Mouse (Mus musculus): ENCODE results near the gene Znhit1.
A peak's percentile ranks its signal among the peaks of the same experiment; 100 is the strongest.
"Not testable (repeated sequence)": the region's sequence is repeated elsewhere in the genome, so short reads cannot be mapped to it uniquely, and the experiment has no call there.

Gene Znhit1

GRCm38 (mm10) chr5:136953015-136953414 is 34.8 kb downstream of the Znhit1 start, which contains the start of gene Fis1:
TSS of gene Fis1 (plus strand) at chr5:136953275.
- peak; percentile 67 to 73 for DNase-seq (ENCODE audit: low spot score in 2 of 2)

DNA sequence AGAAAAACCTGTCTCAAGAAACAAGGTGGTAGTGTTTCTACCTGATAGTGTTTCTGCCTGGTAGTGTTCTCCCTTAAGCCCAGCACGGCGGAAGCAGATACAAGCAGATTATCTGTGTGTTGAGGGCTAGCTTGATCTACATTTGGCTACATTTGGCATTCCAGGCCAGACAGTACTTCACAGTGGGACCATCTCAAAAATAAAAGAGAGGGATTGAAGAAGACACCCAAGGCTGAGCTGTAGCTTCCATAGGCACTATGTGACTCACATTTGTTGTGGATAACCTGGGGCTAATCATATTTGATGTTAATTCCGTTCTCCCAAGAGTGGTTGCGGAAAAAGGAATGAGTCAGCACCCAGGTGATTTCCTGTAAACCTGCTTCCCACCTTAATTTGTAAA is 35.7 kb downstream of the Znhit1 start:
- DNase-seq (ENCODE audit: low spot score in 2 of 2): no peak

DNA sequence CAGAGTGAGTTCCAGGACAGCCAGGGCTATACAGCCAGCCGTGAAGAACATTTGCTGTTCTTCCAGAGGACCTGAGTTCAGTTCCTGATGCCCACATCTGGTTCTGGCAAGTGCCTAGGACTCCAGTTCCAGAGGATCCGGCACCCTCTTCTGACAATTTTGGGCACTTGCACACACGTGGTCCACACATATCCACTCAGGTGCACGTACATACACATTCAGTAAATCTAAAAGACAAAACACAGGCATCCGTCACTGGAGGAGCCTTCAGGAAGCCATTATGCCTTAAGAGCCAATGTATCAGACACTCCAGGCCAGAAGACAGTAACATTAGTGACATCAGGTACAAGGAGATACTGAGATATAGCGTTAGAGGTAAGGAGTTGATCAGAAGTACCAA is 37.3 kb downstream of the Znhit1 start:
- no peak for DNase-seq (ENCODE audit: low spot score in 2 of 2)

DNA sequence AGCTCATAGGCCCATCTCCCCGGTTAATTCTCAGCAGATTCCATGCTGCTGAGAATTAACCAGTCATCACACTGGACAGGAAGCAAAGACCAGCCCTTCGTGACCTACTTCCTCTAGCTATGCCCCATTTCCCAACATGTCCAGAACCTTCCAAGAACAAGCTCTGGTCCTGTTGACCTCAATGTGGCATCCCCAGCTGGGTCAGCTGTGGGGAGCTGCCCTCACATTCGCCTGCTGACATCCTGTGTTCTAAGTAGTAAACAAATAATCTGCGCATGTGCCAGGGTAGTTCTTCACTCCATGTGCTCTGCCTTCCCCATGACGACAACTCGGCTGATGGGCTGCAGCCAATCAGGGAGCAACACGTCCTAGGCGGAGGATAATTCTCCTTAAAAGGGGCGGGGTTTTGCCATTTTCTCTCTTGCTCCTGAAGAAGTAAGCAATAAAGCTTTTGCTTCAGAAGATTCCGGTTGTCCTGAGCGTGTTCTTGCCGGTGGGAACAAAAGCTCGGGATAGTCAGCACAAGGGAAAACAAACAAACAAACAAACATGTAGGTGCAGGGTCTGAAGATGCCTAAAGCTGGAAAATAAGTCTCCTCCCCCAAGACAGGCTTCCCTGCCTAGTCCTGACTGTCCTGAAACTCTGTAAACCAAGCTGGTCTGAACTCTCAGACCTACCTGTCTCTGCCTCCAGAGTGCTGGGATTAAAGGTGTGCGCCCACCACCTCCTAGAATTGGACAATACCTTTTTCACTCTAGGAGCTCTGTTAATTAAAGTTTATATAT is 38.1 kb downstream of the Znhit1 start:
- DNase-seq (ENCODE audit: low spot score in 2 of 2): not testable (repeated sequence)

- DNase-seq (ENCODE audit: low spot score in 2 of 2): no peak
Measured at GRCm38 (mm10) chr5:136947874-136948273, 39.9 kb downstream of the Znhit1 start.

GRCm38 (mm10) chr5:136945084-136945483 is 42.7 kb downstream of the Znhit1 start:
- no peak for DNase-seq (ENCODE audit: low spot score in 2 of 2)

DNA sequence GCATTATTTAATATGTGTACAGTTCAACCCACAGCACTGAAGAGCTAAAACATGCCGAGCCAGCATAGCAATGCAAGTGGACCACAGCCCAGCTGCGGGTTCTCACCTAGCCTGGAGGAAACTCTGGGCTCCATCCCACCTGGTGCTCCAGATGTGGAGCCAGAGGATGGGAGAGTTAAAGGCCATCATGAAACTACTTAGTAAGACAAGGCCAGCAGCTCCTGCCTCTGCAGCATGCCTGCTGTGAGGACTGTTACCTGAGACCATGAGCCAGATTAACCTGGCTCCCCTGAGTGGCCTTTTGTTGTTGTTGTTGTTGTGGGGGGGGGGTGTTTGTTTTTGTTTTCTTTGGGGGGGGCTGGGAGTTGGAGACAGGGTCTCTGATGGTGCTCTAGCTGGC is 44.4 kb downstream of the Znhit1 start:
- DNase-seq (ENCODE audit: low spot score in 2 of 2): no peak

DNA sequence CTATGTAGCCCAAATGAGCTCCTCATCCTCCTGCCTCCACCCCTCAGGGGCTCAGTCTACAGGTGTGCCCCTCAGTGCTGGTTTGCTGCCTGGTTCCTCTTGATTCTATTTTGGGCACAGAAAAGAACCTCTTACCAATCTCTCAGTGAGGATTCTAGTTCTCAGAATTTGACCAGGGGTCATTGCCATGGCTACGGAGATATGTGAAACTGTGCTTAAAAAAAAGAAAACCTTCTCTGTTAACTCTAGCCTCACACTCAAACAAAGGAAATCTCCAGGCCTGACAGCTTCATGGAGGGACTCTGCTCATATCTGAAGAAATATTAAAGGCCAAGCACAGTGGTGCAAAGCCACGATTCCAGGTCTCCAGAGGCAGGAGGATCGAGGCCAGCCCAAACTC is 45.0 kb downstream of the Znhit1 start:
- DNase-seq (ENCODE audit: low spot score in 2 of 2): no peak

DNA sequence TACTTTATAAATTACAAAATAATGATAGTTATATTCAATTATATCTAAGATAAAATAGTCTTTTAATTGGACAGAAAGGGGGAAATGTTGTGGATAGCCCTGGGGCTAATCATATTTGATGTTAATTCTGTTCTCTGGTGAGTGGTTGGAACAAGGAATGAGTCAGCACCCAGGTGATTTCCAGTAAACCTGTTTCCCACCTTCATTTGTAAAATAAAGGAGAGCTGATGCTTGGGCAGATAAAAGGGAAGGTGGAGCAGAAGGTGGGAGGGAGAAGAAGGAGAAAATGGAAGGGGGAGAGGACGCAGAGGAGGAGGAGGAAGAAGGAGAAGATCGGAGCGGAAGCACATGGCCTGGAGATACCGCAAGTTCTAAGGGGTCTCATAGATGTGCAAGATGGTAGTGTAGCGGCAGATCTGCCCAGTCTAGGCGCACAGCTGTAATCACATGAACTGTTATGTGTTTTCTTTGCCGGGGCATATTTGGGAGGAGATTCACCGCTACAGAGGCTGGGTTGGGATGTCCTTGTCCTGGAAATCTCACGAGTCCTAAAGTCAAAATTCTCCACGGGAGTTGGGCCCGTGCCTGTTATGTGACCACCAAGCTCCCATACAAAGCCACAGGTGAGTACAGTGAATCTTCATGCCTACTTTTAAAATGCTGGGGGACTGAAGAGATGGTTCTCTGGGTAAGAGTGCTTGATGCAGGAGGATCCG is 46.8 kb downstream of the Znhit1 start:
- DNase-seq (ENCODE audit: low spot score in 2 of 2): no peak

GRCm38 (mm10) chr5:136940029-136940428 is 47.8 kb downstream of the Znhit1 start:
- DNase-seq (ENCODE audit: low spot score in 2 of 2): not testable (repeated sequence)

DNA sequence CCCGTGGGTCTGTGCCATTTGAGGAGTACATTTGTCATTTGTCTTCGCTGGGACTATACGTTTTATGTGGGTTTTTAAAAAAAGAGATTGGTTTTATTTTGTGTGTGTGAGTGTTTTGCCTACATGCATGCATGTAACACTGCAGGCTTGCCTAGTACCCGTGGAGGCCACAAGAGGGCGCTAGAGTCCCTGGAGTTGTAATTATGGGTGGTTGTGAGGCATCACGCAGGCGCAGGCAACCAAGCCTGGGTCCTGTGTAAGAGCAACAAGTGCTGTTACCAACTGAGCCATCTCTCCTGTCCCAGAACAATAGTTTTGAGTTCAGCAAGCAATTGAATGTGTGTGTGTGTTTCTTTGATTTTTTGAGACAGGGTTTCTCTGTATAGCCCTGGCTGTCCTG is 48.5 kb downstream of the Znhit1 start:
- DNase-seq (ENCODE audit: low spot score in 2 of 2): peak in 1 of 2 experiments; percentile 35

- no peak for DNase-seq (ENCODE audit: low spot score in 2 of 2)
Measured at GRCm38 (mm10) chr5:136937621-136938020, 50.2 kb downstream of the Znhit1 start.

DNA sequence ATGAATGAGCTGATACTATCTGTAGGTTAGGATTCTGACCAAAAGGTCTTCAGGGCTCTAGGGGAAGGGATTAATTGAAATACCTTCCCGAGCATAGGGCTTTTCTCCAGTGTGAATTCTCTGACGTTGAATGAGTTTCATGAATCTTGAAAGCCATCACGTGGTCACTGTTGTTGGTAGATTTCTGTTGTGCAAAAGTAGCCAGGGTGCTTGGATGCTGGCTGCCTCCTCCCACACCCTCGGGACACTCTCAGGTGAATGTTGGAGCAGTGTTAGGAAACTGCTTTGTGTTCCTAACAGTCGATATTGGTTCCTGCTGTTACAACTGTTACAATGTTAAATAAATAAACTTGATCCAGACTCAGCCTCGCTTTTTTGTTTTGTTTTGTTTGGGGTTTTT is 51.1 kb downstream of the Znhit1 start:
- DNase-seq (ENCODE audit: low spot score in 2 of 2): no peak

DNA sequence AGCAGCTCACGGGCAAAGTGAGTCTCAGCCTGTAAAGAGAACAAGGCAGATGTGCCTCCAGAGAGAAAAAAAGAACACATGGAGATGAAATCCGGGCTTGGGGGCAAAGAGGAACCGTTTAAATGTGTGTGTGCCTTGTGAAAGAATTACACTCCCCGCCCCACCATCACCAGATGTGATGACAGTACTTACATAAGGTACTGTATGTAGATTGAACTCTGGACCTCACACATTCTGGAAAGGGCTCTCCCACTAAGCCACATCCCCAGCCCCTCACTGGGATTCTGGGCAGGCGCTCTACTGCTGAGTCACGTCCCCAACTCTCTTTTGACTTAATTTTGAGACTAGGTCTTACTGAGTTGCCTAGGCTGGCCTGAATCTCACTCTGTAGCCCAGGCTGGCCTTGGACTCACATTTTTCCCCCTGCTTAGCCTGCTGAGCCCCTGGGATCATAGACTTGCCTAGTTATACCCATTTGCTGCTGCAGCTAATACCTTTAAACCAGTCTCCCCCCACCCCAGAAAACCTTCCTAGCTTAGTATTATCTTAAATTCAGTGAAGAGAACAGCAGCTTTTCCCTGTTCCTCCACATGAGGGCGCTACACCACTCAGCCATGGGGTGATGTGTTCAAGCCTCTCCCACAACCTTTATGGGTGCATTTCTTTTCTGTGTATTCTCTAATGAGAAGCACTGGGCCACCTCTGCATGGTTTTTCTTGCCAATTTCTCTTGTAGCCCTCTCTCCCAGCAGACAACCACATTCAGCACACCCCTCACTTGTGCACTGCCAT is 51.7 kb downstream of the Znhit1 start:
- no peak for DNase-seq (ENCODE audit: low spot score in 2 of 2)

- DNase-seq (ENCODE audit: low spot score in 2 of 2): no peak
Measured at GRCm38 (mm10) chr5:136933930-136934329, 53.9 kb downstream of the Znhit1 start.

DNA sequence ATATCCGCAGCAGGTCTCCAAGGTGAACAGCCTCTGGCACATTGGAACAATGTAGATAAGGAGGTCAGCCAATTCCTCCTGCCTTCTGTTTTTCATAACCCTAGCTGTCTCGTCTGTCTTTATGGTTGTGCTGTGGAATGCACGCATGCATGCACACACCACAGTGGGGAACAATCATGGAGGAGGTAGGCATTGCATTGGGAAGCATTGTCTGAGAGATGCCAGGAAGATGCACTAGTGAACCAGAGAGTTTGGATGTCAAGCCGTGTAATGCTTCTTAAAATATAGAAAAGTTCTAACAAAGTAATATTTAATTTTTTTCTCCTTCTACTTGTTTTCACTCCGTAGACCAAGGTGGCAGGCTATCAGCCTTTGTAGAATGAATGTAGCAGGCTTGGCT is 54.9 kb downstream of the Znhit1 start:
- DNase-seq (ENCODE audit: low spot score in 2 of 2): no peak
